Mouse (Mus musculus) olfactory bulb, adult 2 months (tissue): ENCODE data around the gene Il12rb1.

ENCODE experiments used
- CTCF ChIP-seq: fragments of 200-500 bp; IDR thresholded peaks from 2 replicates; pipeline ENCODE4 v1.5.1; 2012; ENCODE audit warnings: low read depth, mild to moderate bottlenecking, low read length, moderate library complexity; ENCODE audit not compliant: insufficient read depth
- POLR2A ChIP-seq: fragments of 200-500 bp; IDR thresholded peaks from 2 replicates; pipeline ENCODE4 v1.6.1; 2012; ENCODE audit warnings: mild to moderate bottlenecking, low read depth, low read length, moderate library complexity; ENCODE audit not compliant: insufficient read depth

DNA sequence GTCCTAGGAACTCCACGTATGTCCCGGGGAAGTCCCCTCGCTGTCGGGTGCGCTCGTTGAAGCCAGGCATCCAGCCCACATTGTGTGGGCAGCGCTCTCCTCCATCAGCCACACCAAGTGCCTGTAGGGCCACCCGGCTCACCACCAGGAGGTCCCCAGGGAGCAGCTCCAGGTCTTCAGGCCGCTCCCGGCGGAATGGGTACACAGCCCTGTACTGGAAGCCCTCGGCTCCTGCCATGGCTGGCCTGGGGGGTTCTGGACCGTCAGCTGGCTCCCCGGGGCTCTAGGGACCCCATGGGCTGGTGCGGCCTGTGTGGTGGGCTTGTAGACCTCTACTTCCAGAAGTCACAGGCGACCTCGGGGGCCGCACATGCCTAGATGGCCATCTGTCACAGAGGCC is 33.5 kb upstream of the Il12rb1 start:
- TF ChIP-seq CTCF, result no peak
- TF ChIP-seq POLR2A, result no peak
